13 mouse cellular contexts compared by ENCODE assay signal in genomic region chr11:100703366-100703765, GRCm38 (mm10). TPM values are rescaled to one million over a fixed set of nuclear protein-coding genes. Genes with fewer than 3 reads are reported as not detected.
DNase-seq lines count a peak whose midpoint lies in the region; ATAC-seq and TF ChIP-seq lines count a peak whose summit lies in the region.
"Had no signal": no experiment of that assay in that cellular context is flagged by ENCODE, and none has a peak within 500 bp of the region (broad histone marks: within the 10 kb centered on the region; RNA-seq: fewer than 3 reads in every experiment).

No protein-coding gene starts in this region.

- no peak for ATAC-seq in heart, embryonic 15.5 days (replicated peaks; ENCODE audit: insufficient number of reproducible peaks, insufficient read depth, low FRiP score, low read depth)
- 0 out of 2 replicates have a peak, but pooled peaks have one; percentile 29 for ATAC-seq in midbrain, embryonic 15.5 days (replicated peaks)
- no peak for ATAC-seq in midbrain, postnatal 0 days (ENCODE audit: low FRiP score)

- peaks cover 21% of the 10 kb centered on the region for H3K4me1 ChIP-seq in heart, embryonic 15.5 days (replicated peaks)
- peaks cover 4% of the 10 kb centered on the region; the same call in 1 of the 2 replicates for H3K4me1 ChIP-seq in midbrain, embryonic 15.5 days
- peaks cover 28% of the 10 kb centered on the region for H3K4me1 ChIP-seq in midbrain, embryonic 10.5 days
- H3K4me1 ChIP-seq in midbrain, postnatal 0 days (ENCODE audit: insufficient read depth, low read length) = no peaks in the 10 kb centered on the region

- H3K27ac ChIP-seq in heart, embryonic 15.5 days = no peak overlapping the region
- H3K27ac ChIP-seq in midbrain, embryonic 15.5 days = no peak overlapping the region
- no peak overlapping the region for H3K27ac ChIP-seq in midbrain, embryonic 10.5 days (replicated peaks)
- H3K27ac ChIP-seq in midbrain, postnatal 0 days (ENCODE audit: low read depth, low read length) = no peak overlapping the region

- DNase-seq in heart, adult 18-20 months = no peak
- DNase-seq in midbrain, embryonic 10.5 days (ENCODE audit: low spot score) = no peak
- DNase-seq in kidney, postnatal 36 days = peak; percentile 74 to 75
- peak; percentile 23 for DNase-seq in splenic B cell, adult 2 months (ENCODE audit: low read depth, low spot score)
- no peak for DNase-seq in midbrain, postnatal 0 days (ENCODE audit: low spot score)
- DNase-seq in retina, postnatal 1 day = no peak
- DNase-seq: heart, postnatal 4 days had no signal

- peak overlapping the region; percentile 44 for H3K4me2 ChIP-seq in heart, embryonic 15.5 days
- H3K4me2 ChIP-seq in midbrain, embryonic 15.5 days = no peak overlapping the region
- H3K4me2 ChIP-seq in midbrain, postnatal 0 days (ENCODE audit: low read depth, low read length, poor library complexity, severe bottlenecking) = no peak overlapping the region

- no peaks in the 10 kb centered on the region; the same call in 1 of the 2 replicates for H3K27me3 ChIP-seq in heart, embryonic 15.5 days
- H3K27me3 ChIP-seq in midbrain, embryonic 15.5 days (replicated peaks) = no peaks in the 10 kb centered on the region; the same call in 1 of the 2 replicates
- peaks cover 14% of the 10 kb centered on the region for H3K27me3 ChIP-seq in midbrain, embryonic 10.5 days (ENCODE audit: low read depth, poor library complexity, severe bottlenecking)
- H3K27me3 ChIP-seq in splenic B cell, adult 2 months (ENCODE audit: control insufficient read depth, insufficient read depth, low read length, poor library complexity, severe bottlenecking) = no peaks in the 10 kb centered on the region
- no peaks in the 10 kb centered on the region for H3K27me3 ChIP-seq in midbrain, postnatal 0 days (ENCODE audit: insufficient read depth, low read length)

- no peak for TF ChIP-seq CTCF in midbrain, postnatal 0 days (IDR thresholded peaks at IDR 0.05)

- WGBS in heart, embryonic 15.5 days = 62% methylated on average over 11 of the region's 11 CpGs
- WGBS in midbrain, embryonic 15.5 days = 77% methylated on average over 11 of the region's 11 CpGs
- 71% methylated on average over 11 of the region's 11 CpGs for WGBS in midbrain, embryonic 10.5 days
- 71% methylated on average over 11 of the region's 11 CpGs for WGBS in midbrain, postnatal 0 days

- H3K36me3 ChIP-seq in heart, embryonic 15.5 days = peaks cover 35% of the 10 kb centered on the region
- peaks cover 26% of the 10 kb centered on the region for H3K36me3 ChIP-seq in midbrain, embryonic 15.5 days (replicated peaks)
- H3K36me3 ChIP-seq in midbrain, embryonic 10.5 days = peaks cover 42% of the 10 kb centered on the region
- peaks cover under 1% of the 10 kb centered on the region; the same call in 1 of the 2 replicates for H3K36me3 ChIP-seq in splenic B cell, adult 2 months (ENCODE audit: control insufficient read depth, insufficient read depth, low read length, poor library complexity, severe bottlenecking)
- H3K36me3 ChIP-seq in midbrain, postnatal 0 days (ENCODE audit: insufficient read depth, low read length) = peaks cover 37% of the 10 kb centered on the region

- no peak overlapping the region for H3K4me3 ChIP-seq in heart, embryonic 15.5 days
- no peak overlapping the region for H3K4me3 ChIP-seq in midbrain, embryonic 15.5 days
- no peak overlapping the region for H3K4me3 ChIP-seq in midbrain, embryonic 10.5 days
- H3K4me3 ChIP-seq in midbrain, postnatal 0 days (ENCODE audit: low read depth, low read length) = no peak overlapping the region

- no peak overlapping the region for H3K9ac ChIP-seq in heart, embryonic 15.5 days
- no peak overlapping the region for H3K9ac ChIP-seq in midbrain, embryonic 15.5 days
- H3K9ac ChIP-seq in midbrain, postnatal 0 days (replicated peaks; ENCODE audit: low read length, poor library complexity, severe bottlenecking) = no peak overlapping the region

- no peaks in the 10 kb centered on the region for H3K9me3 ChIP-seq in heart, embryonic 15.5 days (replicated peaks)
- no peaks in the 10 kb centered on the region for H3K9me3 ChIP-seq in midbrain, embryonic 15.5 days
- H3K9me3 ChIP-seq in midbrain, embryonic 10.5 days (replicated peaks) = no peaks in the 10 kb centered on the region
- H3K9me3 ChIP-seq in midbrain, postnatal 0 days (ENCODE audit: low read length) = no peaks in the 10 kb centered on the region

RNA-seq across cellular contexts. Expression of gene Dhx58, which starts 0.7 kb away (rescaled TPM):
- 1.5 and 2.1 TPM in 2 replicates for polyA plus RNA-seq in heart, embryonic 15.5 days (2015; fragmentation: Nextera tagmentation; extraction: Ambion mirVana)
- 1 to 10 TPM in 1 of 2 experiments, under 1 TPM in 1; 0.60 to 1.0 TPM for total RNA-seq in heart, adult 18-20 months (2021)
- 3.5 TPM in 2 replicates for polyA plus RNA-seq in midbrain, embryonic 15.5 days (2015; fragmentation: Nextera tagmentation; extraction: Ambion mirVana)
- polyA plus RNA-seq in midbrain, embryonic 10.5 days (2016; fragmentation: Nextera tagmentation; extraction: Ambion mirVana) = 2.0 and 3.5 TPM in 2 replicates
- 2.4 and 3.8 TPM in 2 replicates for total RNA-seq in midbrain, postnatal 0 days (2014; rRNA removed)
- polyA plus RNA-seq in midbrain, postnatal 0 days (2015; fragmentation: Nextera tagmentation; extraction: Ambion mirVana) = 1.8 and 2.2 TPM in 2 replicates

RNA-seq across cellular contexts. Expression of gene Kat2a, which starts 8.9 kb away (rescaled TPM):
- polyA plus RNA-seq in heart, embryonic 15.5 days (2015; fragmentation: Nextera tagmentation; extraction: Ambion mirVana) = 26.5 and 36.7 TPM in 2 replicates
- 10 to 100 TPM; 12.2 to 14.7 TPM for total RNA-seq in heart, adult 18-20 months (2021)
- 67.2 and 70.2 TPM in 2 replicates for polyA plus RNA-seq in midbrain, embryonic 15.5 days (2015; fragmentation: Nextera tagmentation; extraction: Ambion mirVana)
- polyA plus RNA-seq in midbrain, embryonic 10.5 days (2016; fragmentation: Nextera tagmentation; extraction: Ambion mirVana) = 66.6 and 72.2 TPM in 2 replicates
- total RNA-seq in midbrain, postnatal 0 days (2014; rRNA removed) = 62.8 and 75.6 TPM in 2 replicates
- 69.9 and 70.0 TPM in 2 replicates for polyA plus RNA-seq in midbrain, postnatal 0 days (2015; fragmentation: Nextera tagmentation; extraction: Ambion mirVana)

RNA-seq across cellular contexts. Expression of gene Hspb9, which starts 10.3 kb away (rescaled TPM):
- polyA plus RNA-seq in heart, embryonic 15.5 days (2015; fragmentation: Nextera tagmentation; extraction: Ambion mirVana) = not detected in 2 replicates
- total RNA-seq in heart, adult 18-20 months (2021) = not detected
- polyA plus RNA-seq in midbrain, embryonic 15.5 days (2015; fragmentation: Nextera tagmentation; extraction: Ambion mirVana) = not detected in 2 replicates
- polyA plus RNA-seq in midbrain, embryonic 10.5 days (2016; fragmentation: Nextera tagmentation; extraction: Ambion mirVana) = 0.26 and 0.29 TPM in 2 replicates
- total RNA-seq in midbrain, postnatal 0 days (2014; rRNA removed) = not detected in 2 replicates
- polyA plus RNA-seq in midbrain, postnatal 0 days (2015; fragmentation: Nextera tagmentation; extraction: Ambion mirVana) = not detected in 2 replicates
- total RNA-seq: heart, postnatal 4 days; layer of hippocampus, adult 8-10 months had no signal
- polyA plus RNA-seq: brain, embryonic 14.5 days; erythroblast, embryonic 14.5 days had no signal

RNA-seq across cellular contexts. Expression of gene Zfp385c, which starts 11.1 kb away (rescaled TPM):
- 0.09 and 0.16 TPM in 2 replicates for polyA plus RNA-seq in heart, embryonic 15.5 days (2015; fragmentation: Nextera tagmentation; extraction: Ambion mirVana)
- total RNA-seq in heart, adult 18-20 months (2021) = under 1 TPM; 0.12 to 0.44 TPM
- polyA plus RNA-seq in midbrain, embryonic 15.5 days (2015; fragmentation: Nextera tagmentation; extraction: Ambion mirVana) = 0.70 and 0.99 TPM in 2 replicates
- 0.20 and 0.87 TPM in 2 replicates for polyA plus RNA-seq in midbrain, embryonic 10.5 days (2016; fragmentation: Nextera tagmentation; extraction: Ambion mirVana)
- 0.66 and 2.5 TPM in 2 replicates for total RNA-seq in midbrain, postnatal 0 days (2014; rRNA removed)
- polyA plus RNA-seq in midbrain, postnatal 0 days (2015; fragmentation: Nextera tagmentation; extraction: Ambion mirVana) = 0.53 and 0.98 TPM in 2 replicates
- polyA plus RNA-seq: C2C12; erythroblast, embryonic 14.5 days had no signal

RNA-seq across cellular contexts. Expression of gene Rab5c, which starts 34.6 kb away (rescaled TPM):
- polyA plus RNA-seq in heart, embryonic 15.5 days (2015; fragmentation: Nextera tagmentation; extraction: Ambion mirVana) = 13.0 and 16.2 TPM in 2 replicates
- 10 to 100 TPM; 53.9 to 59.8 TPM for total RNA-seq in heart, adult 18-20 months (2021)
- 39.3 and 40.9 TPM in 2 replicates for polyA plus RNA-seq in midbrain, embryonic 15.5 days (2015; fragmentation: Nextera tagmentation; extraction: Ambion mirVana)
- 14.8 and 15.4 TPM in 2 replicates for polyA plus RNA-seq in midbrain, embryonic 10.5 days (2016; fragmentation: Nextera tagmentation; extraction: Ambion mirVana)
- total RNA-seq in midbrain, postnatal 0 days (2014; rRNA removed) = 218 and 250 TPM in 2 replicates
- polyA plus RNA-seq in midbrain, postnatal 0 days (2015; fragmentation: Nextera tagmentation; extraction: Ambion mirVana) = 33.8 and 34.4 TPM in 2 replicates

Comparison
In these comparisons a context has a peak if more than half of its experiments do, and no peak if none do; other contexts are left out.
1. DNase-seq: peak in kidney, postnatal 36 days (2 of 2) and splenic B cell, adult 2 months (single experiment); none in heart, adult 18-20 months (0 of 2), midbrain, embryonic 10.5 days (single experiment), midbrain, postnatal 0 days (single experiment) and retina, postnatal 1 day (single experiment).